Mouse (Mus musculus) liver, adult 2 months (tissue): ENCODE measurements at regions not wholly inside any gene's neighbourhood (a gene's known extent, or its start where the extent isn't known, plus 50 kb on each side); places are given as distances from the start of the nearest gene placed in this dataset.
A peak's percentile ranks its signal among the peaks of the same experiment; 100 is the strongest.

Source experiments
- DNase-seq: peaks from one replicate; pipeline ENCODE4 v3.0.0-alpha.2; 2011; ENCODE audit warnings: low read depth, low spot score; ENCODE audit errors: extremely low read depth
- H3K27ac ChIP-seq: fragments of 200-500 bp; replicated peaks from 2 replicates; pipeline ENCODE4 v1.5.1; 2012; ENCODE audit warnings: low read depth, mild to moderate bottlenecking, control low read depth, inconsistent platforms, low read length; ENCODE audit not compliant: insufficient read depth
- H3K27me3 ChIP-seq: fragments of 200-500 bp; 2 replicates; pipeline ENCODE4 v1.6.1; 2012; ENCODE audit warnings: mild to moderate bottlenecking, moderate library complexity, low read length, inconsistent platforms; ENCODE audit not compliant: control insufficient read depth, insufficient read depth
- H3K36me3 ChIP-seq: fragments of 200-500 bp; 2 replicates; pipeline ENCODE4 v1.6.1; 2012; ENCODE audit warnings: low read length, inconsistent platforms; ENCODE audit not compliant: control insufficient read depth, insufficient read depth
- H3K4me1 ChIP-seq: fragments of 200-500 bp; 2 replicates; pipeline ENCODE4 v1.6.1; 2011; ENCODE audit warnings: low read length; ENCODE audit not compliant: control insufficient read depth, insufficient read depth
- H3K4me3 ChIP-seq: fragments of 200-500 bp; 2 replicates; pipeline ENCODE4 v1.5.1; 2011; ENCODE audit warnings: low read depth, mild to moderate bottlenecking, control low read depth, low read length, moderate library complexity; ENCODE audit not compliant: insufficient read depth
- H3K79me2 ChIP-seq: fragments of 200-500 bp; 2 replicates; pipeline ENCODE4 v1.6.1; 2012; ENCODE audit warnings: inconsistent platforms, mild to moderate bottlenecking, low read length, moderate library complexity; ENCODE audit not compliant: control insufficient read depth, insufficient read depth
- H3K9ac ChIP-seq: fragments of 200-500 bp; 2 replicates; pipeline ENCODE4 v1.6.1; 2012; ENCODE audit warnings: low read depth, mild to moderate bottlenecking, control low read depth, inconsistent platforms, low read length
- CTCF ChIP-seq: fragments of 200-500 bp; IDR thresholded peaks from 2 replicates; pipeline ENCODE4 v1.5.1; 2011; ENCODE audit warnings: low read depth, low read length, control low read depth
- POLR2A ChIP-seq: fragments of 200-500 bp; IDR thresholded peaks from 2 replicates; pipeline ENCODE4 v1.6.1; 2011; ENCODE audit warnings: low read length, control low read depth; ENCODE audit not compliant: insufficient read depth; ENCODE audit errors: extremely low read depth
- WGBS: fragments of 180-500 bp; shearing (Covaris S2); methylation state at CpG from one replicate; pipeline ENCODE4 v1.1.7; 2018; 5-methylcytosine and 5-hydroxymethylcytosine counted together

DNA sequence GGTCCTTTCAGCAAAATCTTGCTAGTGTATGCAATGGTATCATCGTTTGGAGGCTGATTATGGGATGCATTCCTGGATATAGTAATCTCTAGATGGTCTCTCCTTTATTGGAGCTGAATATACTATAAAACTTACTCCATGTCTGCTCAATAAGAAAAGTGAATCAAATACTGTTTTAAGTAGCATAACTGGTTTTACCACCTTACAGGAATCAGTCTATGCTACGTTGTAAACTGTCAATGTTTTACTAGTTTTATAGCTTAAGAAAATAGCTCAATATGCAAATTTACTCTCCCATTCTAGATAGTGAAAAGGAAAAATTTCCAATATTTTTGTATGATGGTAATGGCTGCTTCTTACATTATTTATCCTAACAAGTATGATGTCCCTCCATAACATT, 91.5 kb downstream of the 4933436I01Rik start:
- 65% methylated on average over 2 of the region's 2 CpGs for WGBS
- DNase-seq, result no peak
- Histone ChIP-seq H3K27me3 (no peaks in the 10 kb centered on the region), H3K27ac (no peak overlapping the region), H3K36me3 (no peaks in the 10 kb centered on the region), H3K4me1 (no peaks in the 10 kb centered on the region), H3K79me2 (no peaks in the 10 kb centered on the region), H3K4me3 (no peak overlapping the region), H3K9ac (no peak overlapping the region)
- TF ChIP-seq POLR2A (no peak), CTCF (no peak)

DNA sequence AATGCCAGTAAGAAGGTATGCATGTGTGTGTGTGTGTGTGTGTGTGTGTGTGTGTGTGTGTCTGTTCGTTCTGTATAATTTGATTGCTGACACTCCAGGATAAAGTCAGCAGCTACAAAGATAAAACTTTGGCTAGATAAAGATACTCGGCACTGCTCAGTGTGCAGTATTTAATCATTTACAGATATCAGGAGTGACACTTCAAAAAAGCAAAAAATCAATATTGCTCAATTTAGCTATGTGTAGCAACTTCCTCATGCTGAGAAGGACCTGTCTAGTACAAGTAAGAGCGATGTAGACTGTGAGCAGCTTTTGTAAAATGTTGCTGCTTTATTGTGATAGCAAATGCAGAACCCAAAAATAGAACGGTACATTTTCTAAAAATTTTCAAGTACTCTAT, 100.1 kb downstream of the 4933436I01Rik start:
- TF ChIP-seq CTCF (no peak), POLR2A (no peak)
- Histone ChIP-seq H3K27ac (no peak overlapping the region), H3K36me3 (no peaks in the 10 kb centered on the region), H3K79me2 (no peaks in the 10 kb centered on the region), H3K27me3 (no peaks in the 10 kb centered on the region), H3K4me3 (no peak overlapping the region), H3K4me1 (no peaks in the 10 kb centered on the region), H3K9ac (no peak overlapping the region)
- WGBS, result 21% methylated on average over 4 of the region's 4 CpGs
- peak; percentile 74 for DNase-seq
